Mouse (Mus musculus) myocyte (in vitro differentiated cells): ENCODE measurements around the gene Nxpe4. TPM values are rescaled to one million over a fixed set of nuclear protein-coding genes. Genes with fewer than 3 reads are reported as not detected.

ENCODE experiments used
- H3K27me3 ChIP-seq: one replicate; pipeline ENCODE4 v1.6.1; 2011; ENCODE audit not compliant: control insufficient read depth, insufficient read depth, insufficient read length
- H3K36me3 ChIP-seq: one replicate; pipeline ENCODE4 v1.6.1; 2011; ENCODE audit not compliant: control insufficient read depth, insufficient read depth
- H3K4me2 ChIP-seq: one replicate; pipeline ENCODE4 v1.6.1; 2011; ENCODE audit warnings: low read depth, control low read depth
- H3K4me3 ChIP-seq: one replicate; pipeline ENCODE4 v1.5.1; 2011; ENCODE audit warnings: mild to moderate bottlenecking, control low read depth, moderate library complexity
- H3K79me2 ChIP-seq: one replicate; pipeline ENCODE4 v1.6.1; 2011; ENCODE audit not compliant: control insufficient read depth, insufficient read depth
- H3ac ChIP-seq: one replicate; pipeline ENCODE4 v1.6.1; 2011; ENCODE audit not compliant: control insufficient read depth, insufficient read length
- CEBPB ChIP-seq: IDR thresholded peaks from 2 replicates; pipeline ENCODE4 v1.6.1; 2011; ENCODE audit warnings: mild to moderate bottlenecking, moderate library complexity; ENCODE audit not compliant: poor library complexity, insufficient read depth, severe bottlenecking
- E2F4 ChIP-seq: IDR thresholded peaks from one replicate; pipeline ENCODE4 v1.6.1; 2011; ENCODE audit warnings: mild to moderate bottlenecking, control low read depth, moderate library complexity; ENCODE audit not compliant: insufficient read depth
- MAX ChIP-seq: IDR thresholded peaks from one replicate; pipeline ENCODE4 v1.6.1; 2011; ENCODE audit warnings: low read depth, mild to moderate bottlenecking, control low read depth
- MYOD1 ChIP-seq, 3 experiments: IDR thresholded peaks; one replicate each; pipeline ENCODE4 v1.6.1; 2011; ENCODE audit warnings: control low read depth in 2 of 3, low read depth in 2 of 3, mild to moderate bottlenecking in 2 of 3, moderate library complexity in 1 of 3; ENCODE audit not compliant: insufficient read length in 2 of 3, control insufficient read depth in 1 of 3
- MYOG ChIP-seq, 3 experiments: IDR thresholded peaks; one replicate each; pipeline ENCODE4 v1.6.1; 2011; ENCODE audit warnings: control low read depth in 2 of 3, low read depth in 2 of 3, mild to moderate bottlenecking in 2 of 3; ENCODE audit not compliant: insufficient read length in 2 of 3, control insufficient read depth in 1 of 3, insufficient read depth in 1 of 3
- POLR2A ChIP-seq: IDR thresholded peaks from one replicate; pipeline ENCODE4 v1.6.1; 2011; ENCODE audit warnings: low read depth, mild to moderate bottlenecking, control low read depth, moderate library complexity; ENCODE audit not compliant: insufficient read length
- POLR2AphosphoS2 ChIP-seq: IDR thresholded peaks from one replicate; pipeline ENCODE4 v1.6.1; 2011; ENCODE audit warnings: low read depth, control low read depth; ENCODE audit not compliant: insufficient read length
- REST ChIP-seq: IDR thresholded peaks from one replicate; pipeline ENCODE4 v1.6.1; 2011; ENCODE audit warnings: mild to moderate bottlenecking, control low read depth, moderate library complexity; ENCODE audit not compliant: insufficient read depth, insufficient read length
- SRF ChIP-seq: IDR thresholded peaks from one replicate; pipeline ENCODE4 v1.6.1; 2011; ENCODE audit warnings: low read depth; ENCODE audit not compliant: control insufficient read depth, insufficient read length
- TCF12 ChIP-seq: IDR thresholded peaks from one replicate; pipeline ENCODE4 v1.6.1; 2011; ENCODE audit warnings: mild to moderate bottlenecking, control low read depth; ENCODE audit not compliant: poor library complexity, insufficient read depth, severe bottlenecking
- TCF3 ChIP-seq: IDR thresholded peaks from one replicate; pipeline ENCODE4 v1.6.1; 2011; ENCODE audit warnings: low read depth, control low read depth; ENCODE audit not compliant: insufficient read length
- USF1 ChIP-seq: IDR thresholded peaks from one replicate; pipeline ENCODE4 v1.6.1; 2011; ENCODE audit warnings: low read depth, mild to moderate bottlenecking, control low read depth, moderate library complexity
- polyA plus RNA-seq: library from polyadenylated mRNA; unstranded; fragments of >200 nt; fragmentation: generic; extraction: Trizol; gene quantifications from one replicate; pipeline ENCODE4 v1.2.1, GENCODE M21; 2012; ENCODE audit warnings: missing spikeins

Gene Nxpe4
- polyA plus RNA-seq, 1 experiment, result 0.10 TPM

GRCm38 (mm10) chr9:48418397-48418796 is 256.6 kb downstream of the Nxpe4 start:
- no peaks in the 10 kb centered on the region for H3K36me3 ChIP-seq
- no peak overlapping the region for H3K4me3 ChIP-seq
- H3K79me2 ChIP-seq, result no peaks in the 10 kb centered on the region
- H3K27me3 ChIP-seq, result no peaks in the 10 kb centered on the region
- TF ChIP-seq MYOG (IDR thresholded peaks at IDR 0.05; ENCODE audit: control insufficient read depth in 1 of 3, insufficient read depth in 1 of 3, insufficient read length in 2 of 3, low read depth in 2 of 3) (no peak), POLR2A (no peak), USF1 (no peak), MAX (no peak), REST (no peak), POLR2AphosphoS2 (no peak), CEBPB (no peak)
- no peak overlapping the region for H3ac ChIP-seq
- H3K4me2 ChIP-seq, result no peak overlapping the region

GRCm38 (mm10) chr9:48418829-48419228 is 257.0 kb downstream of the Nxpe4 start:
- Histone ChIP-seq H3K79me2 (no peaks in the 10 kb centered on the region), H3ac (no peak overlapping the region), H3K4me2 (no peak overlapping the region), H3K36me3 (no peaks in the 10 kb centered on the region), H3K4me3 (no peak overlapping the region), H3K27me3 (no peaks in the 10 kb centered on the region)
- TF ChIP-seq TCF12 (no peak), SRF (no peak), E2F4 (no peak), POLR2A (no peak), USF1 (no peak), MYOD1 (IDR thresholded peaks at IDR 0.05; ENCODE audit: control insufficient read depth in 1 of 3, insufficient read length in 2 of 3, low read depth in 2 of 3) (no peak)

GRCm38 (mm10) chr9:48420437-48420836 is 258.6 kb downstream of the Nxpe4 start:
- Histone ChIP-seq H3K79me2 (no peaks in the 10 kb centered on the region), H3K27me3 (no peaks in the 10 kb centered on the region), H3K4me3 (no peak overlapping the region), H3K36me3 (no peaks in the 10 kb centered on the region), H3ac (no peak overlapping the region), H3K4me2 (no peak overlapping the region)
- TF ChIP-seq POLR2A, result no peak
- no peak for TF ChIP-seq CEBPB
- no peak for TF ChIP-seq MYOG (IDR thresholded peaks at IDR 0.05; ENCODE audit: control insufficient read depth in 1 of 3, insufficient read depth in 1 of 3, insufficient read length in 2 of 3, low read depth in 2 of 3)
- TF ChIP-seq MAX, result no peak
- no peak for TF ChIP-seq SRF
- no peak for TF ChIP-seq USF1
- TF ChIP-seq TCF3, result no peak
- TF ChIP-seq REST, result no peak
- TF ChIP-seq POLR2AphosphoS2, result no peak
- no peak for TF ChIP-seq TCF12
- no peak for TF ChIP-seq E2F4
- TF ChIP-seq MYOD1 (IDR thresholded peaks at IDR 0.05; ENCODE audit: control insufficient read depth in 1 of 3, insufficient read length in 2 of 3, low read depth in 2 of 3), result no peak

- no peak overlapping the region for H3K4me3 ChIP-seq
- TF ChIP-seq MYOG (IDR thresholded peaks at IDR 0.05; ENCODE audit: control insufficient read depth in 1 of 3, insufficient read depth in 1 of 3, insufficient read length in 2 of 3, low read depth in 2 of 3) (no peak), MAX (no peak), POLR2A (no peak), MYOD1 (IDR thresholded peaks at IDR 0.05; ENCODE audit: control insufficient read depth in 1 of 3, insufficient read length in 2 of 3, low read depth in 2 of 3) (no peak), TCF12 (no peak), CEBPB (no peak)
- H3K79me2 ChIP-seq, result no peaks in the 10 kb centered on the region
- no peaks in the 10 kb centered on the region for H3K36me3 ChIP-seq
- no peaks in the 10 kb centered on the region for H3K27me3 ChIP-seq
- no peak overlapping the region for H3K4me2 ChIP-seq
- no peak overlapping the region for H3ac ChIP-seq
Measured at GRCm38 (mm10) chr9:48421029-48421428, 259.2 kb downstream of the Nxpe4 start.

- Histone ChIP-seq H3K4me2 (no peak overlapping the region), H3ac (no peak overlapping the region), H3K27me3 (no peaks in the 10 kb centered on the region), H3K4me3 (no peak overlapping the region), H3K79me2 (no peaks in the 10 kb centered on the region), H3K36me3 (no peaks in the 10 kb centered on the region)
- TF ChIP-seq MYOD1 (IDR thresholded peaks at IDR 0.05; ENCODE audit: control insufficient read depth in 1 of 3, insufficient read length in 2 of 3, low read depth in 2 of 3) (no peak), MAX (no peak), POLR2AphosphoS2 (no peak), USF1 (no peak), POLR2A (no peak), TCF12 (no peak), REST (no peak), E2F4 (no peak), SRF (no peak)
Measured at GRCm38 (mm10) chr9:48421561-48421960, 259.7 kb downstream of the Nxpe4 start.
